Mouse (Mus musculus) CH12.LX (cell line): Measurements from ENCODE around the gene Sft2d1. TPM values are rescaled to one million over a fixed set of nuclear protein-coding genes. Genes with fewer than 3 reads are reported as not detected.
A peak's percentile ranks its signal among the peaks of the same experiment; 100 is the strongest.

ENCODE experiments used
- DNase-seq: peaks from one replicate; pipeline ENCODE4 v3.0.0-alpha.2; 2013; ENCODE audit errors: extremely low read depth
- H3K27ac ChIP-seq: 2 replicates; pipeline ENCODE4 v1.5.1; 2012; ENCODE audit warnings: low read depth, mild to moderate bottlenecking, control low read depth, moderate library complexity; ENCODE audit not compliant: insufficient read depth
- H3K27me3 ChIP-seq: replicated peaks from 2 replicates; pipeline ENCODE3; 2012; ENCODE audit warnings: inconsistent platforms
- H3K36me3 ChIP-seq, 2 experiments: replicated peaks in 1 of 2; 2 replicates each; pipeline versions ENCODE3 to v1.6.1; 2012; ENCODE audit warnings: inconsistent platforms in 1 of 2, low read length in 1 of 2, mild to moderate bottlenecking in 1 of 2, mixed read lengths in 1 of 2, moderate library complexity in 1 of 2; ENCODE audit not compliant: control insufficient read depth in 1 of 2, insufficient read depth in 1 of 2
- H3K4me1 ChIP-seq, 2 experiments: 2 replicates each; pipeline ENCODE4 v1.6.1; 2012; ENCODE audit warnings: inconsistent platforms in 1 of 2, moderate library complexity in 1 of 2; ENCODE audit not compliant: insufficient read depth in 2 of 2, control insufficient read depth in 1 of 2
- H3K4me2 ChIP-seq: 2 replicates; pipeline ENCODE4 v1.6.1; 2012; ENCODE audit warnings: low read depth, mild to moderate bottlenecking, control low read depth; ENCODE audit not compliant: poor library complexity, insufficient read depth, severe bottlenecking
- H3K4me3 ChIP-seq, 3 experiments: fragments of 150-350 bp in 1 of 3; sonication (generic) in 1 of 3; replicated peaks in 1 of 3; 2 replicates each; pipeline versions ENCODE3 to v1.5.1; 2011 to 2012; ENCODE audit warnings: low read depth in 2 of 3, low read length in 2 of 3, mild to moderate bottlenecking in 2 of 3, moderate library complexity in 2 of 3, control low read depth in 1 of 3, improper control_type of control experiment in 1 of 3, inconsistent platforms in 1 of 3, mixed read lengths in 1 of 3; ENCODE audit not compliant: poor library complexity in 1 of 3
- H3K79me2 ChIP-seq: replicated peaks from 2 replicates; pipeline ENCODE4 v1.6.1; 2012; ENCODE audit warnings: mild to moderate bottlenecking, moderate library complexity; ENCODE audit not compliant: control insufficient read depth, poor library complexity, insufficient read depth, severe bottlenecking; ENCODE audit errors: extremely low read depth
- H3K9ac ChIP-seq: 2 replicates; pipeline ENCODE4 v1.6.1; 2012; ENCODE audit warnings: low read depth, mild to moderate bottlenecking, control low read depth, moderate library complexity; ENCODE audit not compliant: insufficient read depth
- H3K9me3 ChIP-seq: replicated peaks from 2 replicates; pipeline ENCODE3; 2012; ENCODE audit warnings: low read length, inconsistent platforms, mixed read lengths
- BHLHE40 ChIP-seq: IDR thresholded peaks from 2 replicates; pipeline ENCODE4 v1.6.1; 2011; ENCODE audit warnings: mild to moderate bottlenecking, low read depth, low read length, improper control_type of control experiment
- CHD1 ChIP-seq: IDR thresholded peaks from 2 replicates; pipeline ENCODE4 v1.6.1; 2012; ENCODE audit warnings: low read depth, low read length, improper control_type of control experiment, inconsistent platforms
- CHD2 ChIP-seq: IDR thresholded peaks from 2 replicates; pipeline ENCODE4 v1.6.1; 2011; ENCODE audit warnings: low read length, improper control_type of control experiment
- CTCF ChIP-seq, 2 experiments: IDR thresholded peaks in 1 of 2; conservative IDR thresholded peaks in 1 of 2; 2 replicates each; pipeline ENCODE4 v1.5.1; 2011 to 2012; ENCODE audit warnings: low read depth in 2 of 2, low read length in 2 of 2, improper control_type of control experiment in 1 of 2, inconsistent platforms in 1 of 2, mild to moderate bottlenecking in 1 of 2, moderate library complexity in 1 of 2
- E2F4 ChIP-seq: IDR thresholded peaks from 2 replicates; pipeline ENCODE4 v1.6.1; 2011; ENCODE audit warnings: low read depth, low read length, improper control_type of control experiment; ENCODE audit not compliant: insufficient replicate concordance
- ELF1 ChIP-seq: IDR thresholded peaks from 2 replicates; pipeline ENCODE4 v1.6.1; 2014; ENCODE audit warnings: low read depth, mild to moderate bottlenecking, inconsistent platforms, low read length, improper control_type of control experiment
- EP300 ChIP-seq: IDR thresholded peaks from 2 replicates; pipeline ENCODE4 v1.6.1; 2011; ENCODE audit warnings: low read length, improper control_type of control experiment
- HCFC1 ChIP-seq: IDR thresholded peaks from 2 replicates; pipeline ENCODE4 v1.6.1; 2012; ENCODE audit warnings: low read depth, mild to moderate bottlenecking, inconsistent platforms, low read length, improper control_type of control experiment
- JUND ChIP-seq: conservative IDR thresholded peaks from 2 replicates; pipeline ENCODE4 v1.6.1; 2011; ENCODE audit warnings: low read depth, low read length, improper control_type of control experiment
- MAZ ChIP-seq: IDR thresholded peaks from 2 replicates; pipeline ENCODE4 v1.6.1; 2012; ENCODE audit warnings: low read depth, mild to moderate bottlenecking, inconsistent platforms, low read length, improper control_type of control experiment, moderate library complexity
- MEF2A ChIP-seq: IDR thresholded peaks from 2 replicates; pipeline ENCODE4 v1.6.1; 2014; ENCODE audit warnings: low read depth, mild to moderate bottlenecking, inconsistent platforms, low read length, improper control_type of control experiment, borderline replicate concordance
- NRF1 ChIP-seq: IDR thresholded peaks from 2 replicates; pipeline ENCODE4 v1.6.1; 2014; ENCODE audit warnings: low read depth, mild to moderate bottlenecking, inconsistent platforms, low read length, improper control_type of control experiment, moderate library complexity
- POLR2A ChIP-seq: IDR thresholded peaks from 2 replicates; pipeline ENCODE4 v1.6.1; 2011; ENCODE audit warnings: low read depth, mild to moderate bottlenecking, improper control_type of control experiment, low read length
- RAD21 ChIP-seq: IDR thresholded peaks from 2 replicates; pipeline ENCODE4 v1.6.1; 2011; ENCODE audit warnings: low read depth, mild to moderate bottlenecking, low read length, improper control_type of control experiment, moderate library complexity
- RCOR1 ChIP-seq: conservative IDR thresholded peaks from 2 replicates; pipeline ENCODE4 v1.6.1; 2012; ENCODE audit warnings: low read depth, mild to moderate bottlenecking, inconsistent platforms, low read length, improper control_type of control experiment
- SMC3 ChIP-seq: IDR thresholded peaks from 2 replicates; pipeline ENCODE4 v1.6.1; 2011; ENCODE audit warnings: low read depth, low read length, improper control_type of control experiment
- TCF12 ChIP-seq: IDR thresholded peaks from 2 replicates; pipeline ENCODE4 v1.6.1; 2014; ENCODE audit warnings: low read depth, mild to moderate bottlenecking, inconsistent platforms, low read length, improper control_type of control experiment
- USF1 ChIP-seq: IDR thresholded peaks from 2 replicates; pipeline ENCODE4 v1.6.1; 2014; ENCODE audit warnings: low read depth, mild to moderate bottlenecking, inconsistent platforms, low read length, improper control_type of control experiment
- USF2 ChIP-seq: conservative IDR thresholded peaks from 2 replicates; pipeline ENCODE4 v1.6.1; 2011; ENCODE audit warnings: low read depth, low read length, improper control_type of control experiment
- ZC3H11A ChIP-seq: IDR thresholded peaks from 2 replicates; pipeline ENCODE4 v1.6.1; 2012; ENCODE audit warnings: low read depth, mild to moderate bottlenecking, inconsistent platforms, low read length, improper control_type of control experiment
- ZMIZ1 ChIP-seq: IDR thresholded peaks from 2 replicates; pipeline ENCODE4 v1.6.1; 2012; ENCODE audit warnings: low read depth, mild to moderate bottlenecking, inconsistent platforms, low read length, improper control_type of control experiment
- dilution Hi-C: fragments of 300-500 bp; cut with MboI; formaldehyde crosslinking; loops from 2 replicates; pipeline ENCODE4 v1.14.3; 2020; ENCODE audit warnings: low sequenced_read_pairs; ENCODE audit not compliant: extremely low pct_unique_long_range_greater_than_20kb, extremely low pct_ligation_motif_present
- in situ Hi-C: fragments of 300-500 bp; cut with MboI; formaldehyde crosslinking; loops from 3 replicates; pipeline ENCODE4 v1.14.3; 2019; ENCODE audit warnings: low sequenced_read_pairs, low pct_ligation_motif_present, low pct_unique_long_range_greater_than_20kb, mixed read lengths
- polyA plus RNA-seq: library from polyadenylated mRNA; unstranded; fragments of >175 nt; gene quantifications from 2 replicates; pipeline ENCODE4 v1.2.1, GENCODE M21; 2012; ENCODE audit warnings: low read depth; ENCODE audit not compliant: insufficient read length
- total RNA-seq, 2 experiments: library from RNA; depleted of rRNA; stranded (reverse); fragments of 300-350 nt in 1 of 2; fragments of >200 nt in 1 of 2; gene quantifications; 2 replicates each; pipeline ENCODE4 v1.2.3; 2012 to 2014

The Sft2d1 gene
- total and polyA plus RNA-seq, 3 experiments, result 71.7 to 121 (median 75.1) TPM

- in situ Hi-C loops, result loop anchor here (10.0 kb wide), 1 partner anchor 63 kb away; no protein-coding TSS in a partner anchor
- Histone ChIP-seq H3K36me3 (peaks cover 0 to 38% of the 10 kb centered on the region in 2 experiments), H3K9ac (peak overlapping the region; percentile 84; the same call in 1 of the 2 replicates), H3K79me2 (peaks cover 28% of the 10 kb centered on the region), H3K27me3 (no peaks in the 10 kb centered on the region), H3K9me3 (no peaks in the 10 kb centered on the region), H3K27ac (no peak overlapping the region), H3K4me3 (peak overlapping the region; percentile 29 to 97 (median 76)), H3K4me2 (peak overlapping the region; percentile 97), H3K4me1 (peaks cover 9 to 34% of the 10 kb centered on the region in 2 experiments)
- DNase-seq, result no peak
- TF ChIP-seq CHD1, result no peak
- no peak for TF ChIP-seq ZMIZ1
- TF ChIP-seq SMC3, result no peak
- dilution Hi-C loops, result no loop called here
These were observed 849 bp downstream of the Sft2d1 start for GRCm38 (mm10) chr17:8311751-8312150.

DNA sequence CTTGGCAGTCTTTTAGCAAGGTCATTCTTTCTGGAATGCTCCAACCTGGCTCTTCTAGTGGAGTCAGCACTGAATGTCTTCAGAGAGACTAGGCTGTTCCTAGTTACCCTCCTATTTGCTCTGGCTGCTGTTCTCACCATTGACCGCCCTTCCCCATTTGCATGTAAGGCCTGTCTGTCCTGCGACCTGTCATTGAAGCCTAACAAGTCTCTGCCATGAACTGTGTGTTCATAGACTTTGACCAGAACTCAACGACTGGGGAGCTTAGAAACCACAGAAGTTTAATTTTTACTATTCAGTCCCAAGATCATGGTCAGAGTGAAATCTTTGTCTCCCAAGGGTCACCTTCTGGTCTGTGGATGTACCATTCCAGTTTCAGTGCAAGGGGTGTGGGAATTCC, 3.1 kb downstream of the Sft2d1 start:
- in situ Hi-C loops, result loop anchor here (10.0 kb wide), 1 partner anchor 61 kb away; no protein-coding TSS in a partner anchor
- Histone ChIP-seq H3K79me2 (peaks cover 34% of the 10 kb centered on the region), H3K9me3 (no peaks in the 10 kb centered on the region), H3K36me3 (peaks cover 0 to 56% of the 10 kb centered on the region in 2 experiments), H3K27me3 (no peaks in the 10 kb centered on the region), H3K9ac (no peak overlapping the region), H3K4me3 (no peak overlapping the region), H3K4me2 (no peak overlapping the region), H3K27ac (no peak overlapping the region)
- dilution Hi-C loops, result no loop called here
- TF ChIP-seq HCFC1 (no peak), USF1 (no peak), MEF2A (no peak), JUND (no peak), CTCF (conservative IDR thresholded peaks at IDR 0.05 in 1 of 2, IDR thresholded peaks at IDR 0.05 in 1 of 2; ENCODE audit: low read depth in 2 of 2, low read length in 2 of 2) (no peak), ZC3H11A (no peak), EP300 (no peak), E2F4 (no peak), CHD2 (no peak)
- TF ChIP-seq, all 38 proteins: peak for 0
- H3K4me1 ChIP-seq, result peaks cover 9 to 34% of the 10 kb centered on the region in 2 experiments
- no peak for DNase-seq

GRCm38 (mm10) chr17:8316251-8316650, 5.3 kb downstream of the Sft2d1 start:
- TF ChIP-seq USF2, result no peak
- TF ChIP-seq RAD21, result peak; percentile 20
- no peak for TF ChIP-seq RCOR1
- no peak for TF ChIP-seq HCFC1
- TF ChIP-seq TCF12, result no peak
- peak; percentile 9 to 49; a peak in 2 of 4 replicates for TF ChIP-seq CTCF (conservative IDR thresholded peaks at IDR 0.05 in 1 of 2, IDR thresholded peaks at IDR 0.05 in 1 of 2; ENCODE audit: low read depth in 2 of 2, low read length in 2 of 2)
- no peak for TF ChIP-seq CHD1
- TF ChIP-seq POLR2A, result no peak
- no peak for TF ChIP-seq MAZ
- TF ChIP-seq ELF1, result no peak
- peak; percentile 19; the same call in 1 of the 2 replicates for TF ChIP-seq SMC3
- no peak for TF ChIP-seq MEF2A
- TF ChIP-seq BHLHE40, result no peak
- no peak for TF ChIP-seq NRF1
- no peak for TF ChIP-seq ZC3H11A
- TF ChIP-seq JUND, result no peak
- TF ChIP-seq CHD2, result no peak
- H3K9ac ChIP-seq, result no peak overlapping the region
- no peaks in the 10 kb centered on the region for H3K9me3 ChIP-seq
- peaks cover 9 to 29% of the 10 kb centered on the region in 2 experiments for H3K4me1 ChIP-seq
- H3K4me3 ChIP-seq, result no peak overlapping the region
- no peak overlapping the region for H3K4me2 ChIP-seq
- no peak overlapping the region for H3K27ac ChIP-seq
- peaks cover 33% of the 10 kb centered on the region for H3K79me2 ChIP-seq
- H3K36me3 ChIP-seq, result peaks cover 0 to 73% of the 10 kb centered on the region in 2 experiments
- in situ Hi-C loops (loop anchor here (5.0 to 10.0 kb wide), 2 partner anchors 36 to 59 kb away; no protein-coding TSS in a partner anchor), dilution Hi-C loops (no loop called here)
- no peaks in the 10 kb centered on the region for H3K27me3 ChIP-seq
- DNase-seq, result no peak
